Mouse (Mus musculus): Measurements from ENCODE around the gene Msh2.

DNA sequence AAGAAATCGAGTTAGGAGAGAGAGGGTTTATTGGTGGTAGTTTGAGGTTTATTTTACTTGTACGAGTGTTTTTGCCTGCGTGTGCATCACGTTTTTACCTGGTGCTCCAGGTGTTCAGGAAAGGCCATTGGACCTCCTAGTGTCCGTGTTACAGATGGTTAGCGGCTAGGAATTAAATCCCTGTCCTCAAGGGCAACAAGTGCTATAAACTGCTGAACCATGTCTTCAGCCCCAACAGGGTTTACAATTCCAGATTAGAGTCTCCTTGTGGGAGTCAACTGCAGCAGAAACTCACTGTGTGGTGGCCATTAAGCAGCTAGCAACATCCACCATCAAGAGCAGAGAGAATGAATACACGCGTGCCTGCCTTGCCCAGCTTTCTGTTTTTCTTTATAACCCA, 29.4 kb upstream of the Msh2 start:
- TF ChIP-seq CTCF (IDR thresholded peaks at IDR 0.05) (no peak), EP300 (IDR thresholded peaks at IDR 0.05) (no peak)

All from lung, postnatal 0 days (tissue).